Mouse (Mus musculus): ENCODE results near the gene Fxyd5. TPM values are rescaled to one million over a fixed set of nuclear protein-coding genes. Genes with fewer than 3 reads are reported as not detected.

Fxyd5 gene
- polyA plus RNA-seq, 1 experiment from 2014 or later = 7.8 TPM

- H3K9ac ChIP-seq (replicated peaks; ENCODE audit: low read depth, low read length) = no peak overlapping the region
- 0 out of 2 replicates have a peak, but pooled peaks cover 2% of the 10 kb centered on the region for H3K4me1 ChIP-seq (ENCODE audit: control insufficient read depth, insufficient read depth, low read length)
- no peak overlapping the region for H3K27ac ChIP-seq (ENCODE audit: low read depth, low read length)
- no peak overlapping the region for H3K4me3 ChIP-seq (ENCODE audit: low read depth, low read length)
- WGBS = 78% methylated on average over 5 of the region's 5 CpGs
- no peaks in the 10 kb centered on the region for H3K36me3 ChIP-seq (ENCODE audit: control insufficient read depth, insufficient read depth, low read length)
- no peak for ATAC-seq (ENCODE audit: low read depth)
- peaks cover 5% of the 10 kb centered on the region for H3K27me3 ChIP-seq (ENCODE audit: control insufficient read depth, insufficient read depth, low read length)
- no peaks in the 10 kb centered on the region for H3K9me3 ChIP-seq (ENCODE audit: control insufficient read depth, low read length)
- H3K4me2 ChIP-seq (ENCODE audit: low read depth, low read length) = no peak overlapping the region
These were observed 15.4 kb upstream of the Fxyd5 start for GRCm38 (mm10) chr7:31057730-31058129.

- peaks cover 8% of the 10 kb centered on the region; the same call in 1 of the 2 replicates for H3K4me1 ChIP-seq (ENCODE audit: control insufficient read depth, insufficient read depth, low read length)
- no peak within 1 kb of the TSS for H3K9ac ChIP-seq (replicated peaks; ENCODE audit: low read depth, low read length)
- WGBS = 77% methylated on average over 2 of the region's 2 CpGs
- no peak within 1 kb of the TSS for H3K4me2 ChIP-seq (ENCODE audit: low read depth, low read length)
- no peak for ATAC-seq (ENCODE audit: low read depth)
- H3K9me3 ChIP-seq (ENCODE audit: control insufficient read depth, low read length) = no peaks in the 10 kb centered on the region
- no peak within 1 kb of the TSS for H3K27ac ChIP-seq (ENCODE audit: low read depth, low read length)
- H3K36me3 ChIP-seq (ENCODE audit: control insufficient read depth, insufficient read depth, low read length) = no peaks in the 10 kb centered on the region
- no peak within 1 kb of the TSS for H3K4me3 ChIP-seq (ENCODE audit: low read depth, low read length)
- peaks cover 10% of the 10 kb centered on the region for H3K27me3 ChIP-seq (ENCODE audit: control insufficient read depth, insufficient read depth, low read length)
These were observed 14.8 kb upstream of the Fxyd5 start, which contains the start of gene Fxyd1 for GRCm38 (mm10) chr7:31057071-31057470. Fxyd1 (minus strand) TSS chr7:31057199.

GRCm38 (mm10) chr7:31056448-31056847 lies 14.2 kb upstream of the Fxyd5 start:
- no peaks in the 10 kb centered on the region for H3K36me3 ChIP-seq (ENCODE audit: control insufficient read depth, insufficient read depth, low read length)
- peaks cover 15% of the 10 kb centered on the region for H3K27me3 ChIP-seq (ENCODE audit: control insufficient read depth, insufficient read depth, low read length)
- peaks cover 11% of the 10 kb centered on the region; the same call in 1 of the 2 replicates for H3K4me1 ChIP-seq (ENCODE audit: control insufficient read depth, insufficient read depth, low read length)
- ATAC-seq (ENCODE audit: low read depth) = no peak
- no peak overlapping the region for H3K4me2 ChIP-seq (ENCODE audit: low read depth, low read length)
- no peak overlapping the region for H3K9ac ChIP-seq (replicated peaks; ENCODE audit: low read depth, low read length)
- 72% methylated on average over 7 of the region's 7 CpGs for WGBS
- no peaks in the 10 kb centered on the region for H3K9me3 ChIP-seq (ENCODE audit: control insufficient read depth, low read length)
- H3K27ac ChIP-seq (ENCODE audit: low read depth, low read length) = no peak overlapping the region
- no peak overlapping the region for H3K4me3 ChIP-seq (ENCODE audit: low read depth, low read length)

- 37% methylated on average over 3 of the region's 4 CpGs for WGBS
- H3K4me1 ChIP-seq (ENCODE audit: control insufficient read depth, insufficient read depth, low read length) = peaks cover 11% of the 10 kb centered on the region; the same call in 1 of the 2 replicates
- no peaks in the 10 kb centered on the region for H3K9me3 ChIP-seq (ENCODE audit: control insufficient read depth, low read length)
- no peak overlapping the region for H3K4me3 ChIP-seq (ENCODE audit: low read depth, low read length)
- no peak overlapping the region for H3K4me2 ChIP-seq (ENCODE audit: low read depth, low read length)
- ATAC-seq (ENCODE audit: low read depth) = no peak
- H3K27me3 ChIP-seq (ENCODE audit: control insufficient read depth, insufficient read depth, low read length) = peaks cover 20% of the 10 kb centered on the region
- no peak overlapping the region for H3K9ac ChIP-seq (replicated peaks; ENCODE audit: low read depth, low read length)
- no peaks in the 10 kb centered on the region for H3K36me3 ChIP-seq (ENCODE audit: control insufficient read depth, insufficient read depth, low read length)
- no peak overlapping the region for H3K27ac ChIP-seq (ENCODE audit: low read depth, low read length)
These were observed 13.6 kb upstream of the Fxyd5 start for GRCm38 (mm10) chr7:31055883-31056282.

GRCm38 (mm10) chr7:31055354-31055824 lies 13.1 kb upstream of the Fxyd5 start:
- peaks cover 25% of the 10 kb centered on the region for H3K27me3 ChIP-seq (ENCODE audit: control insufficient read depth, insufficient read depth, low read length)
- peaks cover 11% of the 10 kb centered on the region; the same call in 1 of the 2 replicates for H3K4me1 ChIP-seq (ENCODE audit: control insufficient read depth, insufficient read depth, low read length)
- H3K9ac ChIP-seq (replicated peaks; ENCODE audit: low read depth, low read length) = no peak overlapping the region
- no peak overlapping the region for H3K27ac ChIP-seq (ENCODE audit: low read depth, low read length)
- no peaks in the 10 kb centered on the region for H3K9me3 ChIP-seq (ENCODE audit: control insufficient read depth, low read length)
- H3K36me3 ChIP-seq (ENCODE audit: control insufficient read depth, insufficient read depth, low read length) = no peaks in the 10 kb centered on the region
- WGBS = 5% methylated on average over 10 of the region's 10 CpGs
- H3K4me3 ChIP-seq (ENCODE audit: low read depth, low read length) = no peak overlapping the region
- H3K4me2 ChIP-seq (ENCODE audit: low read depth, low read length) = no peak overlapping the region; the same call in 1 of the 2 replicates
- no peak for ATAC-seq (ENCODE audit: low read depth)

- Histone ChIP-seq H3K4me2 (ENCODE audit: low read depth, low read length) (0 out of 2 replicates have a peak overlapping the region, but pooled peaks have one; percentile 8), H3K27me3 (ENCODE audit: control insufficient read depth, insufficient read depth, low read length) (peaks cover 25% of the 10 kb centered on the region), H3K4me1 (ENCODE audit: control insufficient read depth, insufficient read depth, low read length) (peaks cover 11% of the 10 kb centered on the region; the same call in 1 of the 2 replicates), H3K36me3 (ENCODE audit: control insufficient read depth, insufficient read depth, low read length) (no peaks in the 10 kb centered on the region), H3K4me3 (ENCODE audit: low read depth, low read length) (no peak overlapping the region), H3K9ac (replicated peaks; ENCODE audit: low read depth, low read length) (no peak overlapping the region), H3K27ac (ENCODE audit: low read depth, low read length) (no peak overlapping the region), H3K9me3 (ENCODE audit: control insufficient read depth, low read length) (no peaks in the 10 kb centered on the region)
- ATAC-seq (ENCODE audit: low read depth) = no peak
- WGBS = 53% methylated on average over 11 of the region's 11 CpGs
These were observed 12.5 kb upstream of the Fxyd5 start for GRCm38 (mm10) chr7:31054661-31055320.

GRCm38 (mm10) chr7:31053882-31054447 lies 11.7 kb upstream of the Fxyd5 start:
- Histone ChIP-seq H3K9me3 (ENCODE audit: control insufficient read depth, low read length) (no peaks in the 10 kb centered on the region), H3K4me1 (ENCODE audit: control insufficient read depth, insufficient read depth, low read length) (peaks cover 19% of the 10 kb centered on the region; the same call in 1 of the 2 replicates), H3K4me2 (ENCODE audit: low read depth, low read length) (no peak overlapping the region), H3K27ac (ENCODE audit: low read depth, low read length) (no peak overlapping the region), H3K9ac (replicated peaks; ENCODE audit: low read depth, low read length) (no peak overlapping the region), H3K36me3 (ENCODE audit: control insufficient read depth, insufficient read depth, low read length) (no peaks in the 10 kb centered on the region), H3K27me3 (ENCODE audit: control insufficient read depth, insufficient read depth, low read length) (peaks cover 27% of the 10 kb centered on the region), H3K4me3 (ENCODE audit: low read depth, low read length) (no peak overlapping the region)
- no peak for ATAC-seq (ENCODE audit: low read depth)
- 38% methylated on average over 10 of the region's 10 CpGs for WGBS

GRCm38 (mm10) chr7:31052636-31053434 lies 10.6 kb upstream of the Fxyd5 start:
- peak overlapping the region; percentile 16 for H3K4me3 ChIP-seq (ENCODE audit: low read depth, low read length)
- no peak overlapping the region for H3K27ac ChIP-seq (ENCODE audit: low read depth, low read length)
- H3K9me3 ChIP-seq (ENCODE audit: control insufficient read depth, low read length) = no peaks in the 10 kb centered on the region
- peaks cover 19% of the 10 kb centered on the region; the same call in 1 of the 2 replicates for H3K4me1 ChIP-seq (ENCODE audit: control insufficient read depth, insufficient read depth, low read length)
- H3K4me2 ChIP-seq (ENCODE audit: low read depth, low read length) = peak overlapping the region; percentile 31
- peaks cover 27% of the 10 kb centered on the region for H3K27me3 ChIP-seq (ENCODE audit: control insufficient read depth, insufficient read depth, low read length)
- no peak overlapping the region for H3K9ac ChIP-seq (replicated peaks; ENCODE audit: low read depth, low read length)
- ATAC-seq (ENCODE audit: low read depth) = peak; percentile 12; the same call in 1 of the 2 replicates
- no peaks in the 10 kb centered on the region for H3K36me3 ChIP-seq (ENCODE audit: control insufficient read depth, insufficient read depth, low read length)
- under 1% methylated on average over 34 of the region's 34 CpGs for WGBS
